Mouse (Mus musculus): Measurements from ENCODE around the gene Mymk. TPM values are rescaled to one million over a fixed set of nuclear protein-coding genes. Genes with fewer than 3 reads are reported as not detected.

Mymk gene
- 10 to 100 TPM in 1 of 2 experiments, 1 to 10 TPM in 1; 4.8 to 14.4 TPM for total RNA-seq (2021)
- long read RNA-seq, experiment 1, partial matches to known transcripts = 0 of 5 reads
- long read RNA-seq, experiment 1, other reads (novel, unspliced or antisense) = 1 of 5 reads
- long read RNA-seq, experiment 2, transcript Mymk-201 (5 exons, 1,382 nt) = major isoform, 7 of 12 reads
- long read RNA-seq, experiment 2, partial matches to known transcripts = 2 of 12 reads
- long read RNA-seq, experiment 2, other reads (novel, unspliced or antisense) = 3 of 12 reads

DNA sequence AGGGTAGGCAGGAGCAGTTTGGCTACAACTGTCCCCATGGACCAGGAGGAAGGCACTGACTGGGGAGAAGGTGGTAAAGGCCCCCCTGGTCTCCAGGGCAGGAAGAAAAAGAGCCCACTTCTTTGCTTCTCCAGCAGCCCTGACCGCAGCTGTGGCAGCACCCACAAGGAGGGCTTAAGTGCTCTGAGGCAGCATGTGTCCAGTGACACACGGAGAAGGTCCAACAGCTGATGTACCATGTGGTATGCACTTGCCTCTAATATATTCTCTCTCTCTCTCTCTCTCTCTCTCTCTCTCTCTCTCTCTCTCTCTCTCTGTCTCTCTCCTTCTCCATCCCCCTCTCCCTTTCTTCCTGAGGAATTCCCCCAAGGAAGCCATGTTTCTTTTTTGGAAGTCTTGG is at the start of gene Mymk:
Gene Mymk, minus strand, starts transcription at position 202 of the 400 bp plus-strand sequence.
- DNase-seq = no peak

DNA sequence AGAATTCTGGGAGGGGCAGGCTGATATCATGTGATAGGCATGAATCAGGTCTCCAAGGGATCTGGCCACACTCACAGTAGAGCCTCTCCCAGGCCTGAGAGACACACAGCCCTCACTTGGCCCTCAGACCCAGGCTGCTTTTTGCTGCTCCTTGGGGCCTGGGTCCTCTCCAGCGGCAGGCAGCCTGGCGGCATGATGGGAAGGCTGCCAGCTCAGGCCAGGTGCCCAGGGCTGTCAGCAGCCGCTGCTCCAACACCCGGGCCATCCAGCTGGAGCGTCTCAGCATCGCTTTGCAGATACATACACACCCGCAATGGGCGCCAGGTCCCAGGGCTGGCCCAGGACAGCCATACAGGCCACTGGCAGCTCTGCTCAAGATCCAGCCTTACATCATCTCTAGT is 48.3 kb upstream of the Mymk start:
- DNase-seq = peak; percentile 82

DNA sequence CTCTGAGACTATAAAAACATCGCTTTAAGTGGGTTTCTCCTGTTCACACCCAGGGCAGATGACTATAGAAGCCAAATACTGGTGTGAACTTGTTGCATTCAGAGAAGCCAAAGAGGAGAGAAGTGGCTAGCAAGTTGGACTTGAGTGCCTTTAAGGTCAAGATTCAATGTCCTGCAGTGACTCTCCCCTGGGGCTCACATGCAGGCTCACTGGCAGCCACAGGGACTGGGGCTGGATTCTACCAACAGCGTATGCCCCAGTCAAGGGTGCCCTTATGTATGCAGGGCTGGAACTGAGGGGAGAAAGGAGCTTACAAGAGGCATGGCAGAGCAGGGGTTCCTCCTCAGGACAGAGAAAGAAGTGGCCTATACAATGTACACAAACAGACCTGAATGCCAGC is 47.8 kb upstream of the Mymk start:
- DNase-seq = no peak

DNA sequence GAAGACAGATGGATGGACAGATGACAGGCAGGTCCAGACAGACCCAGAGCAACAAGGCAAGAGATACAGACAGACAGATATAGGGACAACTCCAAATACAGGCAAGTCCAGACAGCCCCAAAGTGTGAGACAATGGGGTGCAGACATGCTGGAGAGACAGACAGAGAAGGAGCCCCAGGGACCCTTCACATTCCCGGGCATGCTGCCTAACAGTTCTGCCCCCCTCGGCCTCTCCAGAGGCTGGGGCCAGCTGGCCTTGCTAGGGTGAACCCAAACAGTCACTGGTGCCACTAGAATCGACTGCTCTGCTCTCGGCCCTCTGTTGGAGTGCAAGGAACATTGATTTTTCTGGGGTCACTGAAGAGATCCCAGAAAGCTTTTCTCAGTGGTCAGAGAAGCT is 46.5 kb upstream of the Mymk start:
- DNase-seq = no peak

DNA sequence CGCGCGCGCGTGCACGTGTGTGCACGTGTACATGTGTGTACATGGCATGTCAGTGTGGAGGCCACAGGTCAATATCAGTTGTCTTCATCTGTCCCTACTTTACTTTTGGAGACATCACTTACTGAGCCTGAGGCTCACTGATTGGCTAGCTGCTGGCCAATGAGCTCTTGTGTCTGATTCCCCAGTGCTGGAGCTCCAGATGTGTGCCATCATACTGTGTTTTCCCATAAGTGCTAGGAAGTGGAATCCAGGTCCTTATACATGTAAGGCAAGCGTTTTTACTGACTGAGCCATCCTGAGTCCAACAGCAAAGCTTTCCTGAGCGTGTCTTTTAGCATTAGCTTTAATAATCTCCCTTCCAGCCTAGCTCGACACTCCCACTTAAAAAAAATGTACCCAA is 42.2 kb upstream of the Mymk start:
- no peak for DNase-seq

DNA sequence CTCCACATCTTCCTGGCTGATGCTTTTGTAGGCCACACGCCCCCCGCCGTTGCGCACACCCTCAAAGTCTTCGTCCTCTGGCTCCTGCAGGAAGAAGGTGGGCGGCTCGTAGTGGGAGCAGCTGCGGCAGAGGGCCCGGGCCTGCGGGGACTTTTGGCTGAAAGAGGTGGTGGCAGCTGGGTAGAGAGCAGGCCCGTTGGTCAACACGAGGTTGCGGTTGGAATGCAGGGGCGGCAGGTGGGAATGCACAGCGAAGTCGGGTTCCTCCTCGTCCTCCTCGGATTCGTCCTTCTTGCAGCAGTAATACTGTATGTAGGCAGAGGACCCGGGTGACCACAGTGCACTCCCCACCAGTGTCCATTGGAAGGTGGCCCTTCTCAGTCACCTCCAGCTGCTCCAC is 40.6 kb upstream of the Mymk start:
- DNase-seq = no peak

DNA sequence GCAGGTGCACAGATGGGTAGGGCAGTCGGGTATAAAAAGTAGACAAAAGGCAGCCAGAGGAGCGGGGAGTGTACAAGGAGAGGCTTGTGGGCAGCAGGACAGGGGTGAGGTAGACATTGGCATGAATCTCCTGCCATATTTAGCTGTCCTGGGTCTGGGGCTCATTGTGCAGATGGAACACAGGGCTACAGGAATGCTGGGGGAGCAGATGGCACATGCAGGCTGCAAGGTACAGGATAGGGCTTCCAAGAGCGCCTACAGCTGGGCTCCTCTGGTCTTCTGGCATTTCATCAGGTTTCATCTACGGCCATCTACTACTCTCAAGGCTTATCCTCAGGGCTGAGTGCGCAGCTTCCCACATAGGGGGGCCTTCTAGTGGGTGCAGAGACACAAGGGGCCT is 37.1 kb upstream of the Mymk start:
- DNase-seq = no peak

DNA sequence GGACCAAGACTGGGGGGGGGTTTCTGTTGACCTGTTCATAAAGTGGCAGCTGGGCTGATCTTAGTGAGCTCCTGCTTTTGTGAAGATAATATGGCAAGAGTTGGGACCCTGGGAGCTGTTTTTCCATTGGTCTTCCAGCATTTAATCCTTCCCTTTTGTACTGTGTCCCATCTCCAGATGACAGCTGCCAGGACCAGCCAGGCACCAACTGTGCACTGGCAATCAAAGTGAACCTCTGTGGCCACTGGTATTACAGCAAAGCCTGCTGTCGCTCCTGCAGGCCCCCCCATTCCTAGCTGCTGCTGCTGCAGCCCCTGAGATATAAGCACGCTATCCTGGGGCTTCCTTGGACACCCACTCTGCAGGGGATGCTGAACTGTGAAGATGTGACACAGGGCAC is 36.2 kb upstream of the Mymk start:
- DNase-seq = no peak

DNA sequence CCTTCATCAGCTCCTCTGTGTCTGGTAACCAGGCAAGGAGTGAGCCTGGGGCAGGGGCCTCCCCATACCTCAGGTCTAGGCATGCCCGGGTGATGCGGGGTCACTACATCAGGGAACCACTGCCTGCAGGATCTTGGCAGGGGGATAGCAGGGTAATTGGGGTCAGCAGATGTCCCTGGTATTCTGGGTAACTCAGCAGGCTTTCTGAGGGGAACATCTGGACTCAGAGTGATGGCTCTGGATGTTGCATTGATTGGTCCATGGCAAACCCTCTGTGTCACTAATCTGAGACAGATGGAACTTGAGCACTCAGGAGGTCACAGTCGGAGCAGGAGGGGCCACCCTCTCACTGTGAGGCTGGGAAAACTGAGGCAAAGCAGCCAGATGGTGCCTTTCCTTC is 34.8 kb upstream of the Mymk start:
- no peak for DNase-seq

DNA sequence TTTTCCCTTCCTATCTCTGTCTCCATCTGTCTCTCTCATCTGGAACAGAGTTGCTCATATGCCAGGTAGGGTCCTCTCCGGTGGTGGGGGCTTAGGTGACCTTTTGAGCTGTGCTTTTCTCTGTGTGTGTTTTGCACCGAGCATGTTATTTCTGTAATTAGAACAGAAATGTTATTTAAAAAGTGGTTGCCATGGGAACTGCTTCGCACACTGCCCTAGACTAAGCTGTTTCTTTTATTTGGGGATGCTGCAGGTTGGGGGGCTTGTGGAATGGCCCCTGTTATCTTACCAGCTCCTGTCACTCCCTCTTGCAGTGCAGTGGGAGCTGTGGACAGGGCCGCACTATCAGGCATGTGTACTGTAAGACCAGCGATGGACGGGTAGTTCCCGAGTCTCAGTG is 31.6 kb upstream of the Mymk start:
- DNase-seq = no peak

DNA sequence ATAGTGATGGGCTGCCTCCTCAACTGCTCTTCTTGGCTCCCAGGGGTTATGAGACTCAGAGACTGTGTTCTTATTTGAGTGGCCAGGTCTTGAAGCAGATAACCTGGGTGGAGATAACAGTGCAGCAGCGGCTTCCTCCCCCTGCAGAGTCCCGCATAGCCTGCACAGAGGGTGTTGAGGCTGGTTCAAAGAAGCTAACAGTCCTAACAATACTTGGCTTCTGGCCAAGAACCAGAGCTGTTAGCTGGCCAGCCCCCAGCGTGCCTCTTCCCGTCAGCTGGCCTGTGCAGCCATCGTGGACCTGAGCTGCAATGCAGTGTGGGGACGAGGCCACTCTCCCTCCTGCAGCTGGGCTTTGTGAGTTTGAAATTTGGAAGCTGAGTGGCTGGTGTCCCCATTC is 25.8 kb upstream of the Mymk start:
- peak; percentile 44 for DNase-seq

DNA sequence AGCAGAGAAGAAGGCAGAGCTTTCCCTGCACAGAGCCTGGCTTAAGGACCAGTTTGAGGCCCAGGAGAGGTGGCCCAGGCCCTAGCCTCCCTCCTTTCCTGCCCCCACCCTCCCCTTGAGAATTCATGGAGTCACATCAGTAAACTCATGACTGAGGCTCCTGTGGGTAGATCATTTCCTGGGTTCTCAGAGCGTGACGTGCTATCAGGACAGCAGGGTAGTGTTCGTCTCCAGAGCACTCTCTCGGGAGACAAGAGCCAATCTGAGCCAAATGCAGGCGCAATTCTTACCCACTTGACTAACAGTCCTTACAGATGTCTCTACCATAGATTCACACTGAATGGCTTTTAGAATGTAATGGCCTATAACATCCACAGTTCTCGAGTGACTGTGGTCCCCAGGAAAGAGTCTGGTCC is 25.3 kb upstream of the Mymk start:
- peak; percentile 42 for DNase-seq

DNA sequence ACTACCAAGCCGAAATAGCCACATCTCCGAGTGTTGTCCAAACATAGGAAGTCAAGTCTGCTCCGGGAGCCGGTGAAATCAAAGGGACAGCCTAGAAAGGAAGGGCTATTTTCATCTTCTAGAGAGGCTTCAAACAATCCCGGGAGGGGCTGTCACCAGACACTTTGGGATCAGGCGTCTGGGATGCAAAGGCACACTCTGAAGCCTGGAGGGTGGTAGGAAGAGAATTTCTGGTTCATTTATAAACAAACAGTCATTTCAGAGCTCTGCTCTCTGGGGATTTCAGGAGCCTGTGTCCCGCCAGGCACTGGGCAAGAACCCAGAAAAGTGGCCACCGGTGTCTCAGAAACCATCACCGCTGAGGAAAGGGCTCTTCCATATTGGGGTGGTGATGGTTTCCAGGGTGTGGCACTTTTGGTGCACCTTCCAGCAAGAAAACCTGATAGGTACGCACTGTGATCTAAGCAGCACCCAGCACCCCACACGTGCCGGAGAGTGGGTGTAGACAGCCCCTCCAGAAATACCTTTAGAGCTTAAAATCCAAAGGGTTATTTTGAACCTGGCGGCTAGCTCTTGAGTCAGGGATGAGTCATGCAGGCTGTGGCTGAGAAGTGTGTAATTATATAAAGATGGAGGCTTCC is 24.5 kb upstream of the Mymk start:
- DNase-seq = no peak

DNA sequence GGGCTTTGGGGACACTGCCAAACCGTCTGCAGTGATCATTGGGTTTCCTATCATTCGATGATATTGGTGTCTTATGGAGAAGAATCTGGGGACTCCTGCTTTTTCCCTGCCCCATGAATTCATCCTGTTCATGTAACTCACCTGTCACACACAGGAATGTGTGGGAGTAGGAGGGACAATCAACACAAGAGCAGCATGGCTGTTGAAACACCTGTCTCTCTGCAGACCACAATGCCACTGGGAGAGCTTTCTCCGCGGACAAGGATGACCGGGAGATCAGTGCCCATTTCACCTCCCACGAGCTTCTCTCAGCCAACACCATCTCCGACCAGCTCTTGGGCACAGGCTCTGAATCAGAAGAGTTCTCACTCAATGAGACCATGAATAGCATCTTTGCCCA is 23.2 kb upstream of the Mymk start:
- no peak for DNase-seq

DNA sequence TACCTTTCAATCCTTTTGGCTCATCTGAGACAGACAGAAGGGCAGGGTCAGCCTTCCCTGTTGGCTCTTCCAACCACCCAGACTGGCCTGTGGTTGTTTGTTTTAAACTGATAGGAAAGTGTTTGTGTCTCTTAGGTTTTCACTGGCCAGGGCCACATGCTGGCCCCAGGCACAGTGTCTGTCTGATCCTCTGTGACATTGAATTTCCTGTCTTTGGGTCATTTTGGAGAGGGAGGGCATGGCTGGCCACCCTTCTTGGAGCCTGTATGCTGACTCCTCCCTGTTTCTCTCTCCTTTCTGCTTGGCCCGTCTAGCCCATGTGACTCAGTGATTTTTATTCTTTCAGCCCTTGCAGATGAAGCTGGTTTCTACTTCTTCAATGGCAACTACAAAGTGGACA is 17.3 kb upstream of the Mymk start:
- DNase-seq = no peak

DNA sequence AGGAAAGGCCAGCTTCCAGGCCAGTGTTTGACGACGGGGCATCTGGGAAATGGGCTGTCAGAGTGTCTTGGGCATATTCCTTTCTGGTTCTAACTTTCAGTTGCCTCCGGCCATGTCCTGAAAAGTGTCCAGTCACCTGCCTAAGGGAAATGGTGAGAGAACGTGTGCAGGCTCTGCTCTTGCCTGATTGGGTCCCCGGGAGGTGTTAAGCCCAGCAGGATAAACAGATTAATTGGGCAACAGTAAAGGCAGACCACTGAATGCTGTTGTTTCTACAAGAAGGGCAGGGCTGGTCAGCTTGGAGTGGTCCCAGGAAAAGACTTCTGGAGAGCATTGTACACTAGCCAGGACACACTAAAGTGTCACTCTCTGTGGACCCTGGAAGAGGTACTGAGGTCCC is 16.7 kb upstream of the Mymk start:
- no peak for DNase-seq

DNA sequence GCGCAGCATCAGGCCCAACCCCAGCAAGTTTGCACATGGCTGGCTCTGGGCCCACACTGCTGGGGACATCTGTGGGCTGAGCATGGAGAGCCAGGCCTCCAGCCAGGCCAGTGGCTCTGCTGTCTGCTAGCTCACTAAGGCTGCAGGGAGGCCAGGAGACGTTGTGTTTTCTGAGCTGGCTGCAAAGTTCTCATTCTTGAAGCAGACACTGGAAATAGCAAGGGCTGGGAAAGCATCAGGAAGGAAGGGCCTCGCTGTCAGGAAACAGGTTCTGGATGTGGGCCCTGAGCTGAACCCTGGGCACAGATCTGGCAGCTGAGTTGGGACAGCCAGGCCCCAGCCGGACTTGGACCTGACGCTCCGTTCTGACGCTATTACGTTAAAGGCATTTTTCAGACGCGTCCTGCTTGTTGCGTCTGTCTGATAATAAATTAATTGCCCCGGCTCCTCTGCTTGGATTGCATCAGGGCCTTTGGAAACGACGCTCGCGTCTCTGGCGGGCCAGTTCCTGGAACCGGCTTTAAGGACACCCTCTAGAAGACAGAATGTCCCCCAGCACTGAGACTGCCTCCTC is 16.2 kb upstream of the Mymk start:
- DNase-seq = peak; percentile 86

DNA sequence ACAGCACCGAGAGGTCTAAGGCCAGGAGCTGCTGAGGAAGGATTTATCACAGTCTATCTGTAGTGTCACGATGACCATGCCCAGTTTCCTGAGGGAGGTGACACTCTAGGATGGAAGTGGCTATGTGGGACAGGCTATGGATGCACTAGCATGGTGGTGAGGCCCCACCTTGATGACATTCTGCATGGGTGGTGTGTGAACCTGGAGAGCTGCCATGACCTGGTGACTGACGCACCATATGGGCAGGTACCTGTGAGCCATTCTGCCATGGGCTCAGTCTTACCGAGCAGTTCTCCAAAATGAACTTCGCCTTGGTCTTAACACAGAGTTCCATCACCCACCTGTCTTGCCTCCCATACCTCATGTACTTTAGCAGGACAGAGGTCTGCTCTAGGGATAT is 15.6 kb upstream of the Mymk start:
- DNase-seq = no peak

DNA sequence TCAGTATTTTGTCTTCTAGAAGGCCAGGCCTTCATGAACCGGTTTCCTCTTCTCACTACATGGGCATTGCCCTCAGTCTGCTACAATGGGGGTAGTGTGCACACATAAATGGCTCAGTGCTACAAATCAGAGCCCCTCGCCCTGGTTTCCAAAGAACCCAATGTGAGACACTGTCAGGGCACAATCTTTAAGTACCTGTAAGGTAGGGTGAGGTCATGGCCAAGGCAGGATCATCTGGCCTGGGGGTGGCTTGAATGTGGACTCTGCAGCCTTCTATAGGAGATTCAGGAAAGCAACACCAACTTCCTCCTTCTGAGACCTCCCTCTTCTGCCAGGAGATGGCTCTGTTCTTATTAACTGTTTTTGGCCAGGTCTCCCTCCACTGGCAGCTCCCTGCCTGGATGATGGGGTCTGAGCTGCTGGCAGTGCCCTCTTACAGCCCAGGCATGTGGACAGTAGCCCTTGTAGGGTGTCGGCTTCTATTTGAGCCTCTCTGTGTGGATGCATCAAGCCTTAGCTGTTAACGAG is 14.6 kb upstream of the Mymk start:
- DNase-seq = no peak

DNA sequence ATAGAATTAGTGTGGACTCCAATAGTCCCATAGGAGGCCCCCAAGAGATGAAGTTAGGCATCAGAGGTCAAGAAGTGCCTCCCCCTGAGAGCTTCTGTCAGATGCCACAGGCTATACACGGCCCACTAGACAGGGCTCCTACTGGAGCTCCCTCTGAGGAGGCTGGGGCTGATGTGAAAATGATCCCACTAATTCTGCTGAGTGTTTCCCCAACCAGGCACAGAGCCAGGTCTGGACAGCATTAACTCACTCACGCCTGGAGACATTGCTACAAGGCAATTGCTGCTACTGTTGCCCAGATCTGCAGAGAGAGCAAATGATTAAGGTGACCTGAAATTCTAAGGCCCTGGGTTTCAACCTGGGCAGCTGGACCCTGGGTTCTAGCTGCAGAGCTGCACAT is 13.8 kb upstream of the Mymk start:
- no peak for DNase-seq

DNA sequence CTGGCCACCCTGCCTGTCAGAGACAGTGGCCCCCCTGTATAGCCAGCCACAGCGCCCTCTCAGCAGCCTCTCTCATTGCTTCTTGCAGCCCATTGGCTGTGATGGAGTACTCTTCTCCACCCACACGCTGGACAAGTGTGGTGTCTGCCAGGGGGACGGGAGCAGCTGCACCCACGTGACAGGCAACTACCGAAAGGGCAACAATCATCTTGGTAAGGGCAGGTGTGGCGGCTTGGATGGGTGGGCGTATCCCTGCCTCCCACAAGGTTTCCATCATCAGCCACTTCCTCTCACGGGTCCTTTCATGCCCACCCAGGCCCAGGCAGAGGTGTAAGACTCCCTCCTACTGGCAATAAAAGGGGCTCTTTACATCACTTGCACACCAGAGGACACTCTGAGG is 13.0 kb upstream of the Mymk start:
- no peak for DNase-seq

DNA sequence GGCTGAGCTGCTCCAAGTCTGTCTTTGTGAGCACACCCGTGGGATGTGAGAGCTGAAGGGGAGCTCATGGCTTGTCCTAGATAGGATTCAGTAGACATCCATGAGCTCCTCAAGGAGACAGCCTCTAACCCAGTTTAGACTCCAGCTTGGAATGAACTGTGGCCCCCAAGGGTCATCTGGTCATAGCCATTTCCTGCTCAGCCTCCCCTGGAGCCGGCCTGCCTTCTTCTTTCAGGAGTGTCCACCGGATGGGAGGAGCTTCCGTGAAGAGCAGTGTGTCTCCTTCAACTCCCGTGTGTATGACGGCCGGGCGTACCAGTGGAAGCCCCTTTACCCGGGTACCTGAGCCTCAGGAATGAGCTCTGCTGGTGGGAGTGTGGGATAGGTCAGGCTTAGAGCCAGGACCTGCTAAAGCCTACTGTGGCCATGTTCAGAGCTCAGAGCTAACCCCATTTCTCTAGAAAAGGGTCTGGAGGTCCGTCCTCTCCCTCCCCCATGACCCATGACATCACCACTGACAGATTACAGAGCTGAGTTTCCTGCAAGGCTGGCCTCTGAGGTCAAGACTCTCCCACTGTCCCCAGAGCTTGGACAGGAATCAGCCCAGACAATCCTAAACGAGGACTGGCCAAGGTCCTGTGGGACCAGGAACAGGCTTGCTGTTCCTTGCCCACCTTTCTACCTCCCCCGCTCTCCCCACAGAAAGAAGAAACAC is 11.9 kb upstream of the Mymk start:
- no peak for DNase-seq

DNA sequence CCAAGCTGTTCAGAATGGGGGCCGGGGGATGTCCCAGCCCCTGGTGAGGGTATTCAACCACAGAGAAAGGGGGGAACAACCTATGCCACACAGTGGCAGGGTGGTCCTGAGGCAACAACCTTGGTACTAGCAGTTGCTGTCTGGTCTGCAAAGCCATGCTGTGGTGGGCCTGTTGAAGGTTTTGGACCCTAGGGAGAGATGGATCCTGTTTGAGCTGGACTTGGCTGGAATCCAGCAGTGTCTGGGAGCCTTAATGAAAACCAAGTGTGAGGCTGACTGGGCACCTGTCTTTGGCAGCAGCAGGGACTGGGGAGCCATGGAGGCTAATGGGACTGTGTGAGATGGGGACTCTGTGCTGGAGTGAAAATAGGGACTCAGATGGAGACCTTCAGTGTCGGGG is 7.7 kb upstream of the Mymk start:
- no peak for DNase-seq
